Mouse (Mus musculus) hindbrain, embryonic 10.5 days (tissue): ENCODE measurements around the gene Brcc3. TPM values are rescaled to one million over a fixed set of nuclear protein-coding genes. Genes with fewer than 3 reads are reported as not detected.
"Not testable (repeated sequence)": the region's sequence is repeated elsewhere in the genome, so short reads cannot be mapped to it uniquely, and the experiment has no call there.

Experiments used
- DNase-seq: peaks from one replicate; pipeline ENCODE4 v3.0.0-alpha.2; 2017; ENCODE audit warnings: low spot score
- H3K27ac ChIP-seq: fragments of 300-500 bp; sonication (generic); 2 replicates; pipeline ENCODE4 v1.5.1; 2016; ENCODE audit warnings: mild to moderate bottlenecking, moderate library complexity
- H3K27me3 ChIP-seq: fragments of 300-500 bp; sonication (generic); 2 replicates; pipeline ENCODE4 v1.6.1; 2016; ENCODE audit warnings: mild to moderate bottlenecking; ENCODE audit not compliant: poor library complexity, insufficient read depth, severe bottlenecking
- H3K36me3 ChIP-seq: fragments of 300-500 bp; sonication (generic); 2 replicates; pipeline ENCODE4 v1.6.1; 2016; ENCODE audit warnings: mild to moderate bottlenecking, moderate library complexity
- H3K4me1 ChIP-seq: fragments of 300-500 bp; sonication (generic); replicated peaks from 2 replicates; pipeline ENCODE4 v1.6.1; 2016; ENCODE audit warnings: mild to moderate bottlenecking
- H3K4me3 ChIP-seq: fragments of 300-500 bp; sonication (generic); 2 replicates; pipeline ENCODE4 v1.5.1; 2016; ENCODE audit warnings: mild to moderate bottlenecking, moderate library complexity
- H3K9me3 ChIP-seq: fragments of 300-500 bp; sonication (generic); 2 replicates; pipeline ENCODE4 v1.6.1; 2016; ENCODE audit warnings: mild to moderate bottlenecking, moderate library complexity
- WGBS: fragments of 180-500 bp; shearing (Covaris S2); methylation state at CpG from one replicate; pipeline ENCODE4 v1.1.7; 2016; 5-methylcytosine and 5-hydroxymethylcytosine counted together
- polyA plus RNA-seq: library from polyadenylated mRNA; unstranded; fragments of >200 nt; fragmentation: Nextera tagmentation; extraction: Ambion mirVana; gene quantifications from 2 replicates; pipeline ENCODE4 v1.2.1, GENCODE M21; 2016

The Brcc3 gene
- polyA plus RNA-seq, 1 experiment from 2014 or later = 62.3 TPM

DNA sequence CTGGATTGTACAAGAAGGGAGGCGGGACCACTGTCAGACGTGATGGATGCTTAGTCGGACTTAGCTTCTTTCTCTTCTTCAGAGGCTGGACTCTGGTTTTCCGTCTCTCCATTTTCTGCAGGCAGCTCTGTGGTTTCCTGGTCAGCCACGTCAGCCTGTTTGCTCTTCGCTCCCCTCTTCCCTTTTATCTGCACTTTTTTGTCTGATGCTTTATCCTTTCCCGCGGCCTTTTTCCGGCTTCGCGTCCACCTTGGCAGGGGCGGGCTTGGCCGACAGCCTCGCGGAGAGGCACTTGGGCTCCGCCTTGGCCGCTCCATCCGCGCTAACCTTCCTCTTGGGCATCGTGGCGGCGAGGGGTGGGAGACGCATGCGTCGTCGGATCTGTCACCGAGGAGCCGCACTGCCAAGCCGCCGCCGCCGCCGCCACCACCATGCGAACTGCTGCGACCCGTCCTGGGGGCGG is 58.8 kb downstream of the Brcc3 start:
- not testable (repeated sequence) for H3K36me3 ChIP-seq, H3K27me3 ChIP-seq, H3K9me3 ChIP-seq, H3K4me1 ChIP-seq
- peak overlapping the region; percentile 64; the same call in 1 of the 2 replicates for H3K27ac ChIP-seq
- peak; percentile 78 for DNase-seq
- H3K4me3 ChIP-seq = peak overlapping the region; percentile 43
- 15% methylated on average over 37 of the region's 37 CpGs for WGBS

DNA sequence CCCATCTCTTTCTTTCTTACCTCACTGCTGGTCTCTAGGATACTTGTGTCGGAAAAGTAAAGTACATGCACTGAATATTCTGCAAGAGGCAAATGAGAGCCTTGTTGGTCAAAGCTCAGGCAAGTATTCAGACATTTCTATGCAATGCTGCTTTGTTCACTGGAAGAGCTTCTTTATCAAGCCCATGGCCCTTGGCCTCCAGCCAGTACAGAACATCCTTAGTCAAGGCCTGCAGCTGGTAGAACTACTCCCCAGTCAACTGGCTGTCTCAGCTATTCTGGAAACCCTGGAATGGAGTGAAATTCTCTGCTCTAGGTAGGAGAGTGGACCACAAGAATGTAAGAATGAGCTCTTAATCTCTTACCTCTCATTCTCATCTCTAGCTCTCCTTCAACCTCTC is 73.5 kb downstream of the Brcc3 start:
- H3K9me3 ChIP-seq = no peaks in the 10 kb centered on the region
- DNase-seq = no peak
- no peaks in the 10 kb centered on the region for H3K27me3 ChIP-seq
- no peaks in the 10 kb centered on the region for H3K4me1 ChIP-seq
- H3K36me3 ChIP-seq = no peaks in the 10 kb centered on the region
- H3K4me3 ChIP-seq = no peak overlapping the region
- 81% methylated on average over 1 of the region's 1 CpGs for WGBS
- H3K27ac ChIP-seq = no peak overlapping the region

Other genes starting within 250 kb of the Brcc3 start
- 27.4 and 29.8 TPM in 2 replicates for gene Fundc2, start 34.2 kb upstream of the Brcc3 start, polyA plus RNA-seq
- 0.86 and 1.1 TPM in 2 replicates for gene F8, start 34.0 kb upstream of the Brcc3 start, polyA plus RNA-seq
- gene Cmc4, start within 50 bp of the Brcc3 start, polyA plus RNA-seq = 15.6 and 17.7 TPM in 2 replicates
- 8.2 and 8.6 TPM in 2 replicates for gene Mtcp1, start within 50 bp of the Brcc3 start, polyA plus RNA-seq
- 219 and 228 TPM in 2 replicates for gene Vbp1, start 97.7 kb downstream of the Brcc3 start, polyA plus RNA-seq
- 10.5 and 12.7 TPM in 2 replicates for gene Rab39b, start 161.6 kb downstream of the Brcc3 start, polyA plus RNA-seq